Mouse (Mus musculus): ENCODE measurements at regions not wholly inside any gene's neighbourhood (a gene's known extent, or its start where the extent isn't known, plus 50 kb on each side); places are given as distances from the start of the nearest gene placed in this dataset.

GRCm38 (mm10) chr15:40565716-40566115, 431.6 kb downstream of the 9330182O14Rik start:
- no peak overlapping the region for H3K27ac ChIP-seq

GRCm38 (mm10) chr15:40566481-40566880, 432.3 kb downstream of the 9330182O14Rik start:
- TF ChIP-seq CTCF (IDR thresholded peaks at IDR 0.05), result no peak
- Histone ChIP-seq H3K27ac (no peak overlapping the region), H3K4me3 (no peak overlapping the region)
- DNase-seq (ENCODE audit: extremely low spot score in 1 of 2, low spot score in 2 of 2), result no peak
- intact Hi-C loops (cut with DNase I), result no loop called here

More at GRCm38 (mm10) chr15:40565716-40566115, 431.6 kb downstream of the 9330182O14Rik start:
- TF ChIP-seq CTCF (IDR thresholded peaks at IDR 0.05), result no peak
- no peak for DNase-seq (ENCODE audit: extremely low spot score in 1 of 2, low spot score in 2 of 2)
- H3K4me3 ChIP-seq, result no peak overlapping the region
- intact Hi-C loops (cut with DNase I), result no loop called here

- intact Hi-C loops (cut with DNase I), result no loop called here
- no peak for DNase-seq (ENCODE audit: extremely low spot score in 1 of 2, low spot score in 2 of 2)
- no peak for TF ChIP-seq CTCF (IDR thresholded peaks at IDR 0.05)
- no peak overlapping the region for H3K4me3 ChIP-seq
- no peak overlapping the region for H3K27ac ChIP-seq
Measured at GRCm38 (mm10) chr15:40568701-40569100, 434.5 kb downstream of the 9330182O14Rik start.

All from left cerebral cortex, adult 2 months (tissue).